Mouse (Mus musculus) ES-CJ7 (cell line): ENCODE measurements at regions not wholly inside any gene's neighbourhood (a gene's known extent, or its start where the extent isn't known, plus 50 kb on each side); places are given as distances from the start of the nearest gene placed in this dataset.

Experiments
- DNase-seq: peaks from one replicate; pipeline ENCODE4 v3.0.0; 2011; ENCODE audit warnings: low read depth, low spot score

DNA sequence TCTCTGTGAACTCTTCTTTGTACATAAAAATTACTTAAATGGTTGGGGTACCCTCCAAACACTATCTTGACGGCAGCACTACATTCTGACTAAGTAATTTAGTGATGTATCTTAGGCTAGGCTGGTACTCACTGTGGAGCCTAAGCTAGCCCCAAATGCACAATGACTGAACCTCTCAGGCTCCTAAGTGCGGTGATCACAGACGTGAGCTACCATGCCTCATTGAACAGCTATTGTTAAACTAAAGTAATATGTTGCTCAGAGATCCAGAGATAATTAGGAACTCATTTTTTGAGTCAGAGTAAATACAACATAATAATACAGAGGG lies 122.7 kb upstream of the Itga4 start:
- DNase-seq: no peak

DNA sequence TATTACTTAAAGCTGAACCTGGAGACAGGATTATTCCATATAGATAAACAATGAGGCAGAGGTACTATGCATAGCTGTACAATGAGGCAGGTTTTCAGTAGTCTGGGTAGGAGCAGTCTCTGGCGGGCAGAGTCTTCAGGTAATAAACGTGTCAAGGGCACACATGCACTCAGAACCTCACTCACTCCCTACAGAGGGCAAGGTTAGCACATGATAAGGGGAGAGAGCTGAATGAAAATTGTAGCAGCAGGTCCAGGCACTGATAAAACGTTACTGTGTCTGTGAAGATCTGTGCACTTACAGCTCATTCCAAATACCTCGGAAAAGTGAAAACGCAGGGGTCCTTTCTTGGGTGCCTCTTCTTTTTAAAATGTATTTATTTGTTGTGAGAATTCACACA lies 120.9 kb upstream of the Itga4 start:
- DNase-seq: no peak

DNA sequence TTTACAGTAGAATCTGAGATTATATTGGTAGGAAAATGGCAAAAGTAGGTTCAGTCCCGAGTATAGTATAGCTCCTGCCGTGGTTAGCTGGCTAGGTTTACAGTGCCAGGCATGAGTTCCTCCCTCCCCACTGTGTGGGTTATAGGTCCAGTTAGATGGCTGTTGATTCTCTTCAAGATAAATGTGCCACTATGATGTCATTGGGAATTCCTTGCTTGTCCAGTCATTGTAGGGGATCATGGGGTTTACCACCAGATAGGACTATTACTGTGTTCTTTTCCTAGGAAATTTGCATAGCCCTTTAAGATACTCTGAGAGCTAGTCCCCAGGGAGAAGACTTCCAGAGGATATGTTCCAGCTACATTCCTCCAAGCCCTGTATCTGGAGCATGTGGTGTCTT lies 119.2 kb upstream of the Itga4 start:
- no peak for DNase-seq

DNA sequence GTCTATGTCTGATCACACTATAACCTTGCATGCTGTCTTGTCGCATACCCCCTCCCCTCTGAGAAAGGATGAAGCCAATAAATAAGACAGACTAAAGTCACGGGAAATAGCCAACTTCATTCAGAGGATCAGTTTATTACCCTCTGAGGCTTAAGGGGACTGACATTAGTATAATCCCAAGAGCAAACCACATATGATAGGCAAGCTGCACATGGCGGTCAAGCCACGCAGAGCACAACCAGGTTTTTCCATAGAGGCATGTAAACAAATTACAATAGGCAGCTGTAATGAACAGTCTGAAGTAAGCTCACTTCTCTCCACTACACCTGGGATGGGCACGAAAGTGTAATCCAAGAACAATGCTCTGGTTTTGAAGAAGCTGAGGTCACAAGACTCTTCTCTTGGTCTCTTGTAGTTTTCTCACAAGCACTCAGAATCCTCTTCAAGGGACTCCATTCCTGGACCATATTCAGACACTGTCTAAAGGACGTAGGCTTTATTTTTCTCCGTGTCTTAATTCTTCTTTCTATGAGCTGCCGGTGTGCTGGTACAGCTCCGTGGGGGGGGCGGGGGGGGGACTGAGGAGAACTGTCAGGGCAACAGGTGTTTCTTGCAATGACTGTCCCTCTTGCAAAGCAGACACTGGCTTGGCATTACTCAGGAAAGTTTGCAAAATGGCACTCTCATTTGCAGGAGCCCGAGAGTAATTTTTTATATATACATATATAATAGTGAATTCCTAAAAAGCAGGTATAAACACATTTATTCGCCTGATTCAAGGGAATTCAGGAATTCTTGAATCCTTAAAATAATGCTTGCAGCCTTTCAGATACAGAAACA lies 118.4 kb upstream of the Itga4 start:
- DNase-seq: no peak

DNA sequence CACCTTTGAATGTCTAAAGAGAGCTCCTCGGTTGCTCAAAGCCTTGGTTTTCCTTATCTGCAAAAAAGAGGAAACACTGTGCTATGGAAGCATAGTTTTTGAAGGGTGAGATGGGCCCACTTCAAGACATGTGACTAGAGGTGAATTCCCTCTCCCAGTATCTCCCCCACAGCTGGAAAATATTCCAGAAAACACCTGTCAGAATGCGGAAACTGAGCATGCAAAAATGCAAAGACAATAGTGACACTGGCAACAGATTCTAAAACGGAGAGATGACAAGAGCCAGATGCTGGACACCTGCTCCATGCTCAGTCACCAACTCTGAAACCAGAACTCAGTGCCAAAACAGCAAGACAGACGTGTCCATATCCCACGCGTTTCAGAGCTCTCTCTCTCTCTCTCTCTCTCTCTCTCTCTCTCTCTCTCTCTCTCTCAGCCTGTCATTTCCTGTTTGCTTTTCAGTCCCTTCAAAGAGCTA lies 117.5 kb upstream of the Itga4 start:
- no peak for DNase-seq

DNA sequence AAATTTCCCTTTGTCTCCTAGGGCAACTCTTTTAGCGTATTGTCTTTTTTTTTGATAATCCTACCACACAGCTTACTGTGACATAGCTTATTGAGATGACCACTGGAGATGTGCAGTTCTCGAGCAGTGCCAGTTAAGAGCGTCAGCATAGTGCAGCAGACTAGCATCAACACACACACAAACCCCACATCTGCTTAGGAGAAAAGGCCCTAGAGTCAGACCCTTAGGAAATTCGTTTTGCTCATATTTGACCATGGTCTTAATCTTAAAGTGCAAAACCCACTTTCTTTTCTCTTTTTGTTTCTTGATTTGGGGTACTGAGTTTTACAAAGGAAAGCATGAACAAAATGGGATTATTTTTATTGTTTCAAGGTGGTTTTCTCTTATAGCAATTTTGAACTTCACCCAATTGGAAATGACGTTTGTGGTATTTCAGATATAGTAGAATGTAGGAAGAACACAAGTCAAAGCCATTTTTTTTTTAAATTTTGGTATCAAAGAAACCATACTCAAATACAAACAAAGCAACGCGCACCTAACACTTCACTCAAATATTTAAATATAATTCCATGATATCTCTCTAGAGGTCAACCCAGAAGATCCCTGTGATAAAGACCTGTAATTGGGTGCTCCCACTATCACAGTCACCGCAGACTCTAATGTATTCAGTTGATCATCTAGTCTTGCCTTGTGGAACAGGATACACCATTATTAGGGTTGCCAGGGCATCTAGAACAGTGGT lies 116.7 kb upstream of the Itga4 start:
- DNase-seq: no peak

DNA sequence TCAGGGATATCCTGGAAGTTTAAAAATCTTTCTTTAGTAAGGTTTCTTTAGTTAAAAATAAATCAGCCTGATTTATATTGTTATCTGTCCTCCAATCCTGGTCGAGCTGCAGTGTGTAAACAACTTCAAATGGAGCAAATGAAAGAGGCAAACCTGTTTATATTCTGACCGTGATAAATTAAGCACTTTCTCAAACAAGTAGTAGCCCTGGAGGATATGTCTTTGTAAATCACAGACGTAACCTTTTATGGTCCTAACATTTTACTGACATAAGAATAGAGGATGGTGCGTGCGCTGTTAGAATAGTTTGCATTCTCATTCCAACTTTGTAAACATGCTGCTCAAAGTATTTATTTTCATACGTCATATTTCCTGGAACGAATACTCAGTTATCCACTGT lies 113.3 kb upstream of the Itga4 start:
- DNase-seq: no peak

DNA sequence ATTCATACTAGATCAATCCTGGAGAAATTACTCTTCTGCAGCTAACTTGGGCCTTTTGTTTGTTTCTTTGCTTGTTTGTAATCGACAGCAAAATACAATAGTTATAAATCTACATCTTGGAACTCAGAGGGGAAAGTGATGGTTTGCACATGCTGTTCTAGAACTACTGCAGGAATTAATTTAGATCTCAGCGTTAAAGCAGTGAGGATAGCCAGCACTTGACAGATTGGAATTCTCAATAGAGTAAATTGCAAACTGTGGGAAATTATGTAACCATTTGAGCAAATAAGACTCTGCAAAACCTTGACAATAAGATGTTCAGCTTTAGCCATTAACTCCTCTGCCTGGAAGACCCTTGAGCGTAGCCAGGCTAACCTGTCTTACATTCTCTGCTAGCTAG lies 112.0 kb upstream of the Itga4 start:
- no peak for DNase-seq

DNA sequence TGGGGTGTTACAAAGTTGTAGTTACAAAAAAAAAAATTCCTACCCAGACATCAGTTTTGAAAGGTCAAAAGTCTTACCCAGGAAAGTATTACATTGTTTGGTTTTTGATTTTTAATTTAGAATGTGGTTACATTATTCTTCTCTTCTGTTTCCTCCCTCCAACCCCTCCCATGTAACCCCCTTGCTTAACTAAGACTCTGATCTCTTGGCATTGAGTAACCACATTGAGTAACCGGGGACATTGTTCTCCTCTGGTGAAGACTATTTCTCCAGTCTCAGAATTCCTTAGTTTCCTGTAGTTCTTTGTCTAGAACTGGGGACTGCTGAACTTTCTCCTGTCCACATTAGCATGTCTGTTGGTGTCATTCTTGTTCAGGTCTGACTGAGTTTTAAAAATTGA lies 109.3 kb upstream of the Itga4 start:
- DNase-seq: no peak

DNA sequence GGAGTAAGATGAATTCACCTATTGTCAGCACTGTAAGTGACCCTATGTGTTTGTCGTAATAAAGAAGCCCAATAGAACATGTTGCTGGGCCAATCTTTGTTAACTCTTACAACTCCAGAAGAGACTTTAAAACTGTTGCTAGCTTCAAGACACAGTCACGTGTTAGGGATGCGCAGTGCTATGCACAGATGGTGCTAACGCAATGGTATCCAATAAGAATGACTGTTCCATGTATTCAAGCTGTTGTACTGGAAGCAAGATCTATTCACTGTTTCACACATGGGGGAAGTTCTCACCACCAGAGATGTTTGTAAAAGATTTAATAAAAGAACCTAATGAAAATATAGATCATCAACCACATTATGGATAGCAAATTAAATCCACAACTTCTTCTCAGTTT lies 108.7 kb upstream of the Itga4 start:
- no peak for DNase-seq

DNA sequence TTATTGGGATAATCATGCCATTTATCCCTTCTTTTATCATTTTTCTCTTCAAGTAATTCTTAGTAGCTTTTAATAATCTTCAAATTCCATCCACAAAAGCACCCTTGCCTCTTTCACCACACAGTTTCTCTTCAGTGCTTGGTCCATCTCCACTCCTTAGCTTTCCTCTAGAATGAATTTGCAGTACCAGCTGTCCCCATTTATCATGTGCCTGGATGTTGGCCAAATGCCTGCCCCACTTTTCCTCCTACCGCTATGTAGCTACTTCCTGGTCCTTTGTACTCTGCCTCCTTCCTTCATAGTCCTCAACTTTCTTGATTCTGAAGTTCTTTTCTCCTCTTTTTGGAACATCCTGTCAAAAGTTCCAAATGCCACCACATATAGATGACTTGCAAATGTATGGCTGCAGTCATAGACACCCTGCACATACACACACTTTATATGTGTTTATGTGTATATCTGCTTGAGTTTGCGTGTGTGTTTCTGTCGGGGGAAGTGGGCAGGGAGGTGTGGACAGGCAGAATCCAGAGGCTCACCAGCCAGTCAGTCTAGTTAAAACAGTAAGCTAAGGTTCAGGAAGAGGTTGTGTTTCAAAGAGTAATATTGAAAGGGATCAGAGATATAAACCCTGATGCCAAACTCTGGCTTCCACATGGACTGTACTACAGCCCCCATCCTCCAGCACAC lies 106.1 kb upstream of the Itga4 start:
- DNase-seq: no peak

DNA sequence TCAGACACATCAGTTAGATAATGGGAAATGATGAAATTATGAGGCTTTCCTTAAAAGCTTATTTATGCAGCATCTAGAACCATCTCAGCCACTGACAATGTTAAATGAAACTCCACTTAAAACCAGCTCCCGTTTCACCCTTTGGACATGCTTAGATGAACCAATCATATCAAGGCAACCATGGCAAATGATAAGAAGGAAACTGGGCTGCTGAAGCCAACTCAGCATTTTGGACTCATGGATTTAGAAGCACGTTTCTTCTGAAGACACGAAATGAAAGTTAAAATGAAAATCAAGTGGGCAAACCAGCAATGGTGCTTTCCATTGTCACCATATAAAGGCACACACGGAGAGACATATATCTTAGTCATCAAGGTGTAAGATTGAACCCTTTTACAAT lies 103.6 kb upstream of the Itga4 start:
- DNase-seq: no peak

DNA sequence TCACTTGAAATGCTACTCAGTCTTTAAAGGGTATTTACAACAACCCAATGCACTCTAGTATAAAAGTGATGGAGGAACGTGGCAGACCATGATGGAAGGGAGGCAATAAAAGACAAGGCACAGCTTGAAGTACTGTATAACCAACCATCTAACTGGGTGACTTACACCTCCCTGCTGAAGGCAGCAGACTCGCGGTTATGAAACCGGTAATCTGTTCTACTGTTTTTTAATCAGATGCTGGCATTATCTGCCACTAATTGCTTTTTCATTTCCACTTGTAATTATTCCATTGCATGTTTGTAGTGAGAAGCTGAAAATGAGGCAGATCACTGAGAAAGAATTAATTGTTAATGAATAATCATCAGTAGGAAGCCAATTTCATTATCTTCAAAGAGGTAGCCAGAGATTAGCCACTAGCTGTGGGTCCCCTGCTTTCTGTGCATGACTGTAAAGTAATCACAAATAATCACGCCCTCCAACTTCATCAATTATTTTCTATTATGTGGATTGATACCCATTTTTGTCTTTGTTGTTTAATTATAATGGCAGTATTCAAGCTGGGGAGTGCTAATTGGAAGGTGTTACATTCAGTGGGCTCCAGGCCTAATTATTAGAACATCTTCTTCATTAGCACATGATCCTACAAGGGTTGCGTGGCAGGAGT lies 103.1 kb upstream of the Itga4 start:
- no peak for DNase-seq

DNA sequence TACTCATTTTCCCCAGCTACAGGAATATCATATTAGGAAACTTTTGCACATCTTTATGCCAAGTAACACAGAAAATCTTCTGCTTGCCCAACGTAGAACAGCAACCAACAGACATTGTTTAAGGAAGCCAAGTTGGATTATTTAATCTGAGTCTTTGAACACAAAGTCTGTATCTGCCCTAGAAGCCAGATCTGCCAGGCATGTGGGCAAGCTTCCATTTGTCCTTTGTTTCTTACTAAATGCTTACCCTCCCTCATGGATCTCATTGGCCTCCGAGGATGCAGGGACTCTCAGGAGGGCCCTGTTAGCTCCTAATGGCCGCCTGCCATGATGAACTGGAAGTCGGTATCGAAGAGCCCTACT lies 102.5 kb upstream of the Itga4 start:
- no peak for DNase-seq

DNA sequence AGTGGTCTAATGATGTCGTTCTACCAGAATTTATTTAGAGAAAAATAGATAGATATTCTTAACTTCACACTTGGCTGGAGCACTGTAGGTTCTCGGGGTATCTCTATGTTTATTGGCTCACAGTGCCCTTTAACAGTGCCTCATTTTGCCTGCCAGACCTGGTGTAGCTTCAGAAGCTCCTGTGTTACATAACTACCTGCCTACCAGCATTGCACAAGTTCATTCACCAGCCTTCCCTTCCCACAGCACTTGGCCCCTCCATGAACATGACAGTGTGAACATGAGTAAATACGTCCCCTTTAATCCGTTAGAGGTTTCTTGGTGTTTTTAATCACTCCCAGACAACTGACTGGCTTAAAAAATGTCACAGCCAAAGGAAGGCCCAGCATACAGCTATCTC lies 102.2 kb upstream of the Itga4 start:
- no peak for DNase-seq

DNA sequence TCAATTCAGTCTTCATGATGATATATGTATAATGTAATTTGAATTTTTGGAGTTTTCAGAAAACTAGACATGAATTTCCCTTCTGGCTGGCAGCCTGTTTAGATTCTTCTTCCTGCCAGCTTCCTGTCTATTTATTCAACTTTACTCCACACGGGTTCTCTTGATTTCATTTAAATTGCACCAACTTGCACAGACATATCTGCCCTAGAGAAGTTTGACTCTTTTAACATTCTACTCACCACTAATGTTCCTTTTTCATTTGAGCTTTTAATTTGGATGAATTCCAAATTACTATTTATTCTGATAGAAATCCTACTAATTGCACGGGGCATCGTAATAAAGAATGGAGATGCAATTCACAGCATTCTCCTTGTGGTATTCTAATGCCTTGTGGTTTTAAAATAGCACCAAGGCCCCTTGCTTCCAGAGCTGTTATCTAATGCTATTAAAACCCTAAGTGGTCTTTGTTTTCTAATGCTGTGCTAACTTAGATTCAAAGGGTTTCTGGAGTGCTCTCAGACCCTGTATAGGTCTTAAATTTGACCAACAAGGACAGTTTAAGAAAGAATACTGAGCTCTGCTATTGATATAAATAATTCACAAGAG lies 96.7 kb upstream of the Itga4 start:
- no peak for DNase-seq

DNA sequence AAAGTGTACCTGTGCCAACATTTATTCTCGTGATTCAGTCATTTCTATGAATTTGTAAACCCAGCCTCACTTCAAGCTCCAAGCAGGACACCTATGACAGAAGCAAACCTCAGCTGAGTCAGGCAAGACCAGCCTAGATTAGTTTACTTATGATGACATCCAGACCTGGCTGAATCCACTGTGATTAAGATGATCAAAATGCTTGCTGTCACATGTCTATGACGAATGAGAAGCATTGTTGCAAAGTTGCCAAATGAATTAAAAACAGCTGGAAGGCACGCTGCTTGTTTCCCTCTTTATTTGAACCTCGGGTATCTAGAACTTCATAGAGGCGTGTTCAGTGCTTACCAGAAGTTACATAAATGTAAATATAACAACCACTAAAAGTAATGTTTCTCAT lies 95.9 kb upstream of the Itga4 start:
- no peak for DNase-seq

DNA sequence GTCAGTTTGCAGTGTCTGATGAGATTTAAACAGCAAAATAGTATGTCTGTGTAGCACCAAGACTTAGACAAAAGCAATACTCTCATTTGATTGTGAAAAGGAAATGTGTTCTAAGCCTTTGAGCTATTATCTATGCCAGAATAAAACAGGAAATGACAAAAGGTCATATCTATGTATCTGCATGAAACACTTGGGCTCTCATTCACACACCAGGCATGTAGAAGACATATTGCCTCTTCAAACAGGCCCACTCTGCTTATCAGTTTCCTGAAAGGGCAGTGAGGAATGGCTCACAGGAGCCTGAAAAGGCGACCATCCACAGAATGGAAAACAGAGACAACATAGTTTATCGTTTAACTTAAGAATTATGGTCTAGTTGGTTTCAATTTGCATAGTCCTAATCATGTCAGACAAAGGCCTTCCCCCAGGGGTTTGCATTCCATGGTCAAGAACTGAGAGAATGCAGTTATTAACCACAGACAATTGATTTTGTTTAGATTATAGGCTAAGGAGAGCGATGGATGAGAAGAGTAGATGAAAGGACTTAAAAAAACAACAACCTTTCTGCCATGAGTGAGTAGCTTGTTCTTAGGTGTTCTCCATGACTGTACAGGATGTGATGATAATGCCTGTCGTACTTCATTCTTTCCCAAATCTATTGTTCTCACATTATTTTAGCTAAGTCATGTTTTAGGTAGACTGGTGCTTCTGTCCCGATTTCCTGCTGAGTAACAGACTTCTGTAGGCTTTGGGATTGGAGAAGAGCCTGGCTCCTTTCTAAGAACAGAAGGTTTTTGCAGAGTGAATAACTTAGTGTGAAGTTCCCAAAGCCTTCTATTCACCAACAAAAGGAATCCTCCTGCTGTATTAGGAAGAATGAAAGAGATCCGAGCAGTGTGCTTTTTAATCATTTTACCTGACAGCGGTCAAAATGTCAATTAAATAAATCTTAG lies 82.0 kb upstream of the Itga4 start:
- DNase-seq: no peak

DNA sequence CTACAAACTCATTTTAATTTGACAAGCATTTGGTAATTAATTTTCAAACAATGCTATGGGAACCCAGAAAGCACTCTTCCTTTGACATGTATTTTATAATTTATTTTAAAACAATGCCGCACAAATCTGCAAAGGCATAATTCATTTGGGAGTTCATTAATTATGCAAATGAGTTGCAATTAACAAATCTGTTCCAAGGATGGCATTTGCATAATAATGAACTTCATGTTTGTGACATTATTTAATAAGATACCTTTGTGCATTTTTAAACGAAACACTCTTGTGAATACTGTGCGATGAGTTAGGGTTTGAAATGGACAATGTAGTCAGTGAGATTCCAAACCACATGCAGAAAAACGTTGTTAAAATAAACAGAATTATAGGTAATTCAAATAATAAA lies 80.9 kb upstream of the Itga4 start:
- DNase-seq: no peak

DNA sequence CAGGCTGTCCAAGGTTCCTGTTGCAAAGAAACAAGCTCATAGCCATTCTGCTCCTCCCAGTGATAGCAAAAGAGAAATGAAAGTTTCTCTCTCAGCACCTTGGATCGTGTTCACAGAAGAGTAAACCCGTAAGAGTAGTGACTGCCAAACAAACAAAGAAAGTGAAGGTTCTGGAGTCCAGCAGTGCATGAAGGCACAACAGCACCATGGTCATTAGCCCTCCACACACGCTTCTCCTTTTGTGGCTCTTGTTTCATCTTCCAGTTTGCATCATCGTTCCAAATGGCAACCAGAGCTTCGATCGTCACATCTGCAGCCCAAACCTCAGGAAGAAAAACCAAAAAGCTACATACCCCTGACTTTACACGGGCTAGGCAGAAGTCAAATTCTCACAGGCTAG lies 74.4 kb upstream of the Itga4 start:
- no peak for DNase-seq
